Mouse (Mus musculus): Measurements from ENCODE around the gene Gm4491.
A peak's percentile ranks its signal among the peaks of the same experiment; 100 is the strongest.

Gene Gm4491

DNA sequence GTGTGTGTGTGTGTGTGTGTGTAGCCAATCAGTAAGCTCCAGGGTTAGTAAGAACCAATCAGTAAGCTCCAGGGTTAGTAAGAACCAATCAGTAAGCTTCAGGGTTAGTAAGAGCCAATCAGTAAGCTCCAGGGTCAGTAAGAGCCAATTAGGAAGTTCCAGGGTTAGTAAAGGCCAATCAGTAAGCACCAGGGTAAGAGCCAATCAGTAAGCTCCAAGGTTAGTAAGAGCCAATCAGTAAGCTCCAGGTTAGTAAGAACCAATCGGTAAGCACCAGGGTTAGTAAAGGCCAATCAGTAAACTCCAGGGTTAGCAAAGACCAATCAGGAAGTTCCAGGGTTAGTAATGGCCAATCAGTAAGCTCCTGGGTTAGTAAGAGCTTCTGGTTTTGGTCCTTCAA is 32.8 kb downstream of the Gm4491 start:
- DNase-seq (ENCODE audit: low spot score): no peak

DNA sequence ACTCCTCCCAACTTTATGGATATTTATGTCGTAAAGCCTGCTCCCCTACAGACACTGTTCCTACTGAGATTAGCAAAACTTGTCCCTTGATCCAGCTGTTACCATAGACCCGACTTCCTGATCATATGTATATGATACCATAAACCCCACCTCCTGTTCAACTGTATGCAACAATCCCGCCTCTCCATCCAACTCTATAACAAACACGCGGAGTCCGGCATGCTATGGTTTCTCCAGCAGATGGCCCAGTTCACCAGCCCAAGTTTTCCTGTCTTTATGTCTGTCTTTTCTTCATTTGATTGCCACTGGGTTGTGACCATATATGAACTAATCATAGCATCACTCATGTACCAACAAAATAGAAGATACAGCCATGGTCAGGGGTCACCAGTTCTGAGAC is 40.1 kb downstream of the Gm4491 start:
- DNase-seq (ENCODE audit: low spot score): no peak

DNA sequence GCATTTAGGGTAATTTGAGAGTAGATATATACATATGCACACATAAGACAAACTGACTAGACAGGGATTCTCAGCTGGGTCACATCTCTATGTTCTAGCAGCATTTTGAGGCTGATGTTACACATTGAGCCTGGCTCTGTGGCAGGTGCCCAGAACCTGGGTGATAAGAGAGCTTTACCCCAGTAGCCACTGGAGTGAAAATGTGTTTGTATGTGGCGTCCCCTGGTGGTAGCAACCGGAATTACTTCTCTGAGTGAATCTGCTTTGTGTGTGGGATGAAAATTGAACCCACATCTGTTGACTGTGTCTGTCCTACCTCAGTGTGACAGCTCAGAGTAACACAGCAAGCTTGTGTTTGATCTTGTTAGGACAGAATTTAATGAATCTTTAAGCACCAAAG is 45.8 kb downstream of the Gm4491 start:
- peak; percentile 67 for DNase-seq (ENCODE audit: low spot score)

DNA sequence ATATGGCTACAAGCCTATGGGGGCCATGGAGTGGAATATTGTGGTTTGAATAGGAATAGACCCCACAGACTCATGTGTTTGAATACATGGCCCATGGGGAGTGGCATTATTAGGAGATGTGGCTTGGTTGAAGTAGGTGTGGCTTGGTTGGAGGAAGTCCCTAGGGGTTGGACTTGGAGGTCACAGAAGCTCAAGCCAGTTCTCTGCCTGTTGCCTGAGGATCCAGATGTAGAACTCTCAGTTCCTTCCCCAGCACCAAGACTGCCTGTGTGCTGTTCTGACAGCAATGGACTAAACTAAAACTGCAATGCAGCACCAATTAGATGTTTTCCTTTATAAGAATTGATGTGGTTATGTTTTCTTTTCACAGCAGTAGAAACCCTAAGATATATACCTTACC is 49.6 kb downstream of the Gm4491 start:
- no peak for DNase-seq (ENCODE audit: low spot score)

Measured in testis, postnatal 10 days (tissue).